Mouse (Mus musculus) neural tube, embryonic 14.5 days (tissue): ENCODE data around the gene Fosl2. TPM values are rescaled to one million over a fixed set of nuclear protein-coding genes. Genes with fewer than 3 reads are reported as not detected.

Source experiments
- ATAC-seq: fragments of 200-750 bp; cut with Nextera tagmentation; 2 replicates; pipeline ENCODE4 v1.8.0; 2017; ENCODE audit warnings: low read depth, mild to moderate bottlenecking, moderate TSS enrichment, moderate library complexity
- H3K27ac ChIP-seq: fragments of 300-500 bp; sonication (generic); 2 replicates; pipeline ENCODE4 v1.5.1; 2014; ENCODE audit warnings: low read depth, mild to moderate bottlenecking, control low read depth, low read length, moderate library complexity, mixed read lengths
- H3K27me3 ChIP-seq: fragments of 300-500 bp; sonication (generic); 2 replicates; pipeline ENCODE4 v1.6.1; 2014; ENCODE audit warnings: low read length; ENCODE audit not compliant: control insufficient read depth, insufficient read depth
- H3K36me3 ChIP-seq: fragments of 300-500 bp; sonication (generic); 2 replicates; pipeline ENCODE4 v1.6.1; 2014; ENCODE audit warnings: low read length, mixed read lengths; ENCODE audit not compliant: control insufficient read depth, insufficient read depth
- H3K4me1 ChIP-seq: fragments of 300-500 bp; sonication (generic); 2 replicates; pipeline ENCODE4 v1.6.1; 2014; ENCODE audit warnings: low read length; ENCODE audit not compliant: control insufficient read depth, insufficient read depth
- H3K4me2 ChIP-seq: fragments of 300-500 bp; sonication (generic); 2 replicates; pipeline ENCODE4 v1.6.1; 2014; ENCODE audit warnings: mild to moderate bottlenecking, low read depth, low read length, control low read depth
- H3K4me3 ChIP-seq: fragments of 300-500 bp; sonication (generic); 2 replicates; pipeline ENCODE4 v1.5.1; 2014; ENCODE audit warnings: low read depth, low read length, control low read depth, mixed read lengths
- H3K9ac ChIP-seq: fragments of 300-500 bp; sonication (generic); replicated peaks from 2 replicates; pipeline ENCODE4 v1.6.1; 2014; ENCODE audit warnings: low read depth, mild to moderate bottlenecking, control low read depth, low read length, mixed read lengths
- H3K9me3 ChIP-seq: fragments of 300-500 bp; sonication (generic); 2 replicates; pipeline ENCODE4 v1.6.1; 2016; ENCODE audit warnings: low read length; ENCODE audit not compliant: control insufficient read depth
- WGBS: fragments of 180-500 bp; shearing (Covaris S2); extraction: QIAGEN DNeasy Blood & Tissue Kit; methylation state at CpG from one replicate; pipeline ENCODE4 v1.1.7; 2014; 5-methylcytosine and 5-hydroxymethylcytosine counted together
- polyA plus RNA-seq: library from polyadenylated mRNA; unstranded; fragments of >200 nt; fragmentation: Nextera tagmentation; extraction: Ambion mirVana; gene quantifications from 2 replicates; pipeline ENCODE4 v1.2.1, GENCODE M21; 2014

The Fosl2 gene
- polyA plus RNA-seq, 1 experiment from 2014 or later = 0.58 TPM

GRCm38 (mm10) chr5:32182885-32183629 lies 47.5 kb downstream of the Fosl2 start:
- Histone ChIP-seq H3K9ac (no peak overlapping the region), H3K4me3 (no peak overlapping the region), H3K4me2 (no peak overlapping the region), H3K36me3 (no peaks in the 10 kb centered on the region), H3K27me3 (no peaks in the 10 kb centered on the region), H3K4me1 (no peaks in the 10 kb centered on the region), H3K27ac (no peak overlapping the region), H3K9me3 (no peaks in the 10 kb centered on the region)
- no peak for ATAC-seq
- 72% methylated on average over 4 of the region's 4 CpGs for WGBS

GRCm38 (mm10) chr5:32187717-32188116 lies 52.1 kb downstream of the Fosl2 start:
- no peaks in the 10 kb centered on the region for H3K4me1 ChIP-seq
- H3K4me2 ChIP-seq = no peak overlapping the region
- WGBS = 64% methylated on average over 11 of the region's 11 CpGs
- no peak overlapping the region for H3K9ac ChIP-seq
- H3K27me3 ChIP-seq = no peaks in the 10 kb centered on the region
- H3K4me3 ChIP-seq = no peak overlapping the region
- H3K27ac ChIP-seq = no peak overlapping the region
- no peaks in the 10 kb centered on the region for H3K36me3 ChIP-seq
- ATAC-seq = no peak
- no peaks in the 10 kb centered on the region for H3K9me3 ChIP-seq

GRCm38 (mm10) chr5:32191259-32191658 lies 55.7 kb downstream of the Fosl2 start:
- H3K4me1 ChIP-seq = no peaks in the 10 kb centered on the region
- H3K4me3 ChIP-seq = no peak overlapping the region
- H3K4me2 ChIP-seq = no peak overlapping the region
- no peaks in the 10 kb centered on the region for H3K27me3 ChIP-seq
- 92% methylated on average over 5 of the region's 5 CpGs for WGBS
- H3K9ac ChIP-seq = no peak overlapping the region
- H3K27ac ChIP-seq = no peak overlapping the region
- ATAC-seq = no peak
- no peaks in the 10 kb centered on the region for H3K9me3 ChIP-seq
- H3K36me3 ChIP-seq = no peaks in the 10 kb centered on the region

DNA sequence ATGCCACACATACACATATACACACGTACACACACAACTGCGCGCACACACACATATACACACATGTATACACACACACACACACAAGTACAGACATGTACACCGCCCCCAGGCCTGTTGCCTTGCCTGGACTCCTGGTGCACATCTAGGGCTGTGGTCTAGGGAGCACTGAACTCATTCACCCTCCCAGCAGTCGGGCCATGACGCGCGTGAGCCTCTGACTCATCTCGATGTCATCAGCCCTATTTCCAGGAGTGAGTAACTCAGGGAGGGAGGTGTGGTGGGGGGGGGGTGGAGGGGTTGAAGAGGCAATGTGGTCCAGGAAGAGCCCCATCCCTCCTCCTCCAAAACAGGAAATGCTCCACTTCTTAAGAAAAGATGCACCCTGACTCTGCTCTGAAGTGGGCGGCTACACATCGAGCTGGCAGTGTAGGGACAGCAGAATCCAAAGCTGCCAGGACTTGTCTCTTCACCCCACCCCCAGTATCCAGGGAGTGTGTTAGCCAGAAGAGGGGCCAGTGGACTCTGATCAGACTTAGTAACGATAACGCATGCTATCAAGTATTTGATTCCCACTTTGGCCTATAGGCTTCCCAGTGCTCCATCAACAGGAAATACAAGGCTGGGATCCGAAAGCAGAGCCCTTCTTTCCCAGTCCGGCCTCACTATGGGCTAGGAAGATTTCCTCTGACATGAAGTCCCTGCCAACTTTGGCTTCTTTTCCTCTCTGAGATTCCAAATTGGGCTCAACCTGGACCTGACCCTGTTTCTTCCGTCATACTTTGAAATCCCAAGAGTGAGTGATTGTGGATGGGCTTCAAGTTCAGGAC lies 56.6 kb downstream of the Fosl2 start:
- no peak for ATAC-seq
- H3K27ac ChIP-seq = no peak overlapping the region
- WGBS = 88% methylated on average over 16 of the region's 16 CpGs
- no peaks in the 10 kb centered on the region for H3K9me3 ChIP-seq
- H3K4me1 ChIP-seq = no peaks in the 10 kb centered on the region
- H3K4me2 ChIP-seq = no peak overlapping the region
- H3K4me3 ChIP-seq = no peak overlapping the region
- no peaks in the 10 kb centered on the region for H3K27me3 ChIP-seq
- no peak overlapping the region for H3K9ac ChIP-seq
- no peaks in the 10 kb centered on the region for H3K36me3 ChIP-seq

GRCm38 (mm10) chr5:32194236-32194635 lies 58.6 kb downstream of the Fosl2 start:
- WGBS = 84% methylated on average over 4 of the region's 4 CpGs
- no peaks in the 10 kb centered on the region for H3K9me3 ChIP-seq
- H3K4me2 ChIP-seq = no peak overlapping the region
- no peaks in the 10 kb centered on the region for H3K36me3 ChIP-seq
- H3K9ac ChIP-seq = no peak overlapping the region
- no peaks in the 10 kb centered on the region for H3K27me3 ChIP-seq
- no peak overlapping the region for H3K27ac ChIP-seq
- no peaks in the 10 kb centered on the region for H3K4me1 ChIP-seq
- no peak for ATAC-seq
- H3K4me3 ChIP-seq = no peak overlapping the region

GRCm38 (mm10) chr5:32195857-32196609 lies 60.4 kb downstream of the Fosl2 start:
- no peak for ATAC-seq
- Histone ChIP-seq H3K4me3 (no peak overlapping the region), H3K27me3 (no peaks in the 10 kb centered on the region), H3K9ac (no peak overlapping the region), H3K27ac (no peak overlapping the region), H3K9me3 (no peaks in the 10 kb centered on the region), H3K4me2 (no peak overlapping the region), H3K36me3 (no peaks in the 10 kb centered on the region), H3K4me1 (no peaks in the 10 kb centered on the region)
- WGBS = 62% methylated on average over 12 of the region's 12 CpGs

- no peaks in the 10 kb centered on the region for H3K27me3 ChIP-seq
- WGBS = 19% methylated on average over 4 of the region's 4 CpGs
- H3K9me3 ChIP-seq = no peaks in the 10 kb centered on the region
- no peak for ATAC-seq
- no peak overlapping the region for H3K27ac ChIP-seq
- no peak overlapping the region for H3K4me3 ChIP-seq
- H3K4me2 ChIP-seq = no peak overlapping the region
- no peaks in the 10 kb centered on the region for H3K36me3 ChIP-seq
- no peaks in the 10 kb centered on the region for H3K4me1 ChIP-seq
- no peak overlapping the region for H3K9ac ChIP-seq
Measured at GRCm38 (mm10) chr5:32197698-32198097, 62.1 kb downstream of the Fosl2 start.

DNA sequence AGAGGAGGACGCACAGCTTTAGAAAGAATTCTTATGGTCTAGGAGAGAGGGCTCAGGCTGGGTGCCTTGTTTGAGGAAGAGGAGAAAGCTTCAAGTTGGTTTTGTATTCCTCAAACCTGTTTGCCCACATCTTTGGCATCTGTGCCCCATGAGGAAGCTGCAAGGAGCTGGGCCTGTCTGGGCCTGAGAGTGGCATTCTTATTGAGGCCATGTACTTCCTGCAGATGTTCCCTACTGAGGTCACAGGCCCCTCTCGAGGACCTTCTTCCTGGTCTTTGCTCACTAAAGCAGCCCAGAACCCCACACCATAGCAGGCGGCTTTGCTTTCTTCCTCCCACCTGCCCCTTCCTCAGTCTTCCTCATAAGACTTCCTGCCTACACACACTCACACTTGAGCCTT lies 63.5 kb downstream of the Fosl2 start:
- Histone ChIP-seq H3K4me3 (no peak overlapping the region), H3K9ac (no peak overlapping the region), H3K4me2 (no peak overlapping the region), H3K27ac (no peak overlapping the region), H3K36me3 (no peaks in the 10 kb centered on the region), H3K9me3 (no peaks in the 10 kb centered on the region), H3K4me1 (no peaks in the 10 kb centered on the region), H3K27me3 (no peaks in the 10 kb centered on the region)
- 80% methylated on average over 3 of the region's 3 CpGs for WGBS
- no peak for ATAC-seq

- Histone ChIP-seq H3K4me1 (no peaks in the 10 kb centered on the region), H3K36me3 (no peaks in the 10 kb centered on the region), H3K9me3 (no peaks in the 10 kb centered on the region), H3K4me3 (no peak overlapping the region), H3K27me3 (no peaks in the 10 kb centered on the region), H3K4me2 (no peak overlapping the region), H3K9ac (no peak overlapping the region), H3K27ac (no peak overlapping the region)
- 96% methylated on average over 3 of the region's 3 CpGs for WGBS
- ATAC-seq = no peak
Measured at GRCm38 (mm10) chr5:32199594-32199993, 64.0 kb downstream of the Fosl2 start.
